Mouse (Mus musculus) heart, embryonic 11.5 days (tissue): ENCODE measurements at regions not wholly inside any gene's neighbourhood (a gene's known extent, or its start where the extent isn't known, plus 50 kb on each side); places are given as distances from the start of the nearest gene placed in this dataset.
A peak's percentile ranks its signal among the peaks of the same experiment; 100 is the strongest.
"Not testable (repeated sequence)": the region's sequence is repeated elsewhere in the genome, so short reads cannot be mapped to it uniquely, and the experiment has no call there.

ENCODE experiments used
- ATAC-seq: fragments of 200-750 bp; cut with Nextera tagmentation; replicated peaks from 2 replicates; pipeline ENCODE4 v1.8.0; 2017; ENCODE audit warnings: moderate library complexity; ENCODE audit not compliant: insufficient number of reproducible peaks, low FRiP score, low TSS enrichment
- H3K27ac ChIP-seq: fragments of 300-500 bp; sonication (generic); 2 replicates; pipeline ENCODE4 v1.5.1; 2014; ENCODE audit warnings: mild to moderate bottlenecking, low read depth, low read length
- H3K27me3 ChIP-seq: fragments of 300-500 bp; sonication (generic); 2 replicates; pipeline ENCODE4 v1.6.1; 2014; ENCODE audit warnings: mild to moderate bottlenecking, low read length, mixed read lengths; ENCODE audit not compliant: control insufficient read depth, insufficient read depth
- H3K36me3 ChIP-seq: fragments of 300-500 bp; sonication (generic); 2 replicates; pipeline ENCODE4 v1.6.1; 2014; ENCODE audit warnings: mild to moderate bottlenecking, low read length, moderate library complexity, mixed read lengths; ENCODE audit not compliant: control insufficient read depth, insufficient read depth
- H3K4me1 ChIP-seq: fragments of 300-500 bp; sonication (generic); 2 replicates; pipeline ENCODE4 v1.6.1; 2014; ENCODE audit warnings: low read length; ENCODE audit not compliant: control insufficient read depth, insufficient read depth
- H3K4me2 ChIP-seq: fragments of 300-500 bp; sonication (generic); 2 replicates; pipeline ENCODE4 v1.6.1; 2014; ENCODE audit warnings: mild to moderate bottlenecking, moderate library complexity
- H3K4me3 ChIP-seq: fragments of 300-500 bp; sonication (generic); 2 replicates; pipeline ENCODE4 v1.5.1; 2014; ENCODE audit warnings: low read depth, low read length
- H3K9ac ChIP-seq: fragments of 300-500 bp; sonication (generic); 2 replicates; pipeline ENCODE4 v1.6.1; 2014; ENCODE audit warnings: mild to moderate bottlenecking, low read depth, low read length, moderate library complexity
- H3K9me3 ChIP-seq: fragments of 300-500 bp; sonication (generic); replicated peaks from 2 replicates; pipeline ENCODE4 v1.6.1; 2016; ENCODE audit warnings: low read length; ENCODE audit not compliant: control insufficient read depth
- WGBS: fragments of 180-500 bp; shearing (Covaris S2); extraction: QIAGEN DNeasy Blood & Tissue Kit; methylation state at CpG from one replicate; pipeline ENCODE4 v1.1.7; 2014; ENCODE audit not compliant: insufficient replicate concordance; 5-methylcytosine and 5-hydroxymethylcytosine counted together

GRCm38 (mm10) chr13:97321307-97321706, 80.4 kb downstream of the Enc1 start:
- H3K9me3 ChIP-seq, H3K36me3 ChIP-seq, H3K4me3 ChIP-seq, H3K4me2 ChIP-seq, ATAC-seq, H3K27ac ChIP-seq, H3K27me3 ChIP-seq, H3K9ac ChIP-seq: not testable (repeated sequence)
- whole genome bisulfite sequencing: 67% methylated on average over 4 of the region's 4 CpGs
- peaks cover 20% of the 10 kb centered on the region for H3K4me1 ChIP-seq

- peaks cover 20% of the 10 kb centered on the region for H3K4me1 ChIP-seq
- H3K9ac ChIP-seq: no peak overlapping the region
- peak overlapping the region; percentile 57 for H3K27ac ChIP-seq
- no peak overlapping the region for H3K4me2 ChIP-seq
- H3K9me3 ChIP-seq: no peaks in the 10 kb centered on the region
- H3K36me3 ChIP-seq: no peaks in the 10 kb centered on the region
- no peak overlapping the region for H3K4me3 ChIP-seq
- 15% methylated on average over 2 of the region's 4 CpGs for WGBS
- H3K27me3 ChIP-seq: peaks cover 4% of the 10 kb centered on the region; the same call in 1 of the 2 replicates
- ATAC-seq: no peak
Measured at GRCm38 (mm10) chr13:97320756-97321155, 79.9 kb downstream of the Enc1 start.

GRCm38 (mm10) chr13:97320298-97320697, 79.4 kb downstream of the Enc1 start:
- no peak overlapping the region for H3K4me2 ChIP-seq
- no peak overlapping the region for H3K4me3 ChIP-seq
- no peak for ATAC-seq
- peaks cover 6% of the 10 kb centered on the region for H3K27me3 ChIP-seq
- no peaks in the 10 kb centered on the region for H3K36me3 ChIP-seq
- H3K9me3 ChIP-seq: no peaks in the 10 kb centered on the region
- peak overlapping the region; percentile 62 for H3K27ac ChIP-seq
- 56% methylated on average over 1 of the region's 1 CpGs for WGBS
- H3K9ac ChIP-seq: no peak overlapping the region
- H3K4me1 ChIP-seq: peaks cover 20% of the 10 kb centered on the region

- no peak overlapping the region for H3K4me3 ChIP-seq
- 19% methylated on average over 3 of the region's 3 CpGs for WGBS
- peaks cover 3% of the 10 kb centered on the region; the same call in 1 of the 2 replicates for H3K27me3 ChIP-seq
- H3K4me1 ChIP-seq: peaks cover 21% of the 10 kb centered on the region
- ATAC-seq: no peak
- no peaks in the 10 kb centered on the region for H3K36me3 ChIP-seq
- no peaks in the 10 kb centered on the region for H3K9me3 ChIP-seq
- no peak overlapping the region for H3K27ac ChIP-seq
- H3K4me2 ChIP-seq: no peak overlapping the region
- H3K9ac ChIP-seq: no peak overlapping the region
Measured at GRCm38 (mm10) chr13:97317633-97318032, 76.7 kb downstream of the Enc1 start.

- Histone ChIP-seq H3K4me3 (no peak overlapping the region), H3K27me3 (peaks cover 3% of the 10 kb centered on the region; the same call in 1 of the 2 replicates), H3K4me1 (peaks cover 17% of the 10 kb centered on the region), H3K27ac (no peak overlapping the region), H3K9me3 (no peaks in the 10 kb centered on the region), H3K36me3 (no peaks in the 10 kb centered on the region), H3K9ac (no peak overlapping the region), H3K4me2 (peak overlapping the region; percentile 11; the same call in 1 of the 2 replicates)
- 71% methylated on average over 16 of the region's 16 CpGs for WGBS
- ATAC-seq: no peak
Measured at GRCm38 (mm10) chr13:97312420-97313370, 71.8 kb downstream of the Enc1 start.

- Histone ChIP-seq H3K36me3 (no peaks in the 10 kb centered on the region), H3K9ac (no peak overlapping the region), H3K27ac (no peak overlapping the region), H3K9me3 (no peaks in the 10 kb centered on the region), H3K4me1 (peaks cover 12% of the 10 kb centered on the region), H3K4me2 (no peak overlapping the region), H3K4me3 (no peak overlapping the region), H3K27me3 (peaks cover 3% of the 10 kb centered on the region; the same call in 1 of the 2 replicates)
- ATAC-seq: no peak
- 29% methylated on average over 4 of the region's 4 CpGs for WGBS
Measured at GRCm38 (mm10) chr13:97311340-97311739, 70.4 kb downstream of the Enc1 start.

GRCm38 (mm10) chr13:97310855-97311189, 69.9 kb downstream of the Enc1 start:
- Histone ChIP-seq H3K27me3 (peaks cover 3% of the 10 kb centered on the region; the same call in 1 of the 2 replicates), H3K9me3 (no peaks in the 10 kb centered on the region), H3K4me2 (no peak overlapping the region), H3K4me3 (no peak overlapping the region), H3K27ac (no peak overlapping the region), H3K4me1 (peaks cover 12% of the 10 kb centered on the region), H3K36me3 (no peaks in the 10 kb centered on the region), H3K9ac (no peak overlapping the region)
- 61% methylated on average over 3 of the region's 3 CpGs for WGBS
- ATAC-seq: no peak

- Histone ChIP-seq H3K9me3 (no peaks in the 10 kb centered on the region), H3K36me3 (no peaks in the 10 kb centered on the region), H3K27me3 (peaks cover 1% of the 10 kb centered on the region; the same call in 1 of the 2 replicates), H3K4me1 (peaks cover 12% of the 10 kb centered on the region), H3K9ac (no peak overlapping the region), H3K4me3 (no peak overlapping the region), H3K27ac (no peak overlapping the region), H3K4me2 (no peak overlapping the region)
- ATAC-seq: no peak
- WGBS: 53% methylated on average over 8 of the region's 8 CpGs
Measured at GRCm38 (mm10) chr13:97310186-97310854, 69.4 kb downstream of the Enc1 start.
